Mouse (Mus musculus) thymus, postnatal 36 days (tissue): ENCODE measurements at regions not wholly inside any gene's neighbourhood (a gene's known extent, or its start where the extent isn't known, plus 50 kb on each side); places are given as distances from the start of the nearest gene placed in this dataset.

Source experiments
- DNase-seq, 2 experiments: peaks; one replicate each; pipeline ENCODE4 v3.0.0; 2022; ENCODE audit warnings: mixed read lengths in 2 of 2

GRCm38 (mm10) chr8:9042835-9043792 lies 352.8 kb upstream of the Arglu1 start:
- DNase-seq, result no peak

GRCm38 (mm10) chr8:9029156-9029555 lies 338.8 kb upstream of the Arglu1 start:
- DNase-seq, result no peak

- no peak for DNase-seq
Observed at GRCm38 (mm10) chr8:9027672-9028071, 337.4 kb upstream of the Arglu1 start.

GRCm38 (mm10) chr8:9025872-9026271 lies 335.6 kb upstream of the Arglu1 start:
- DNase-seq, result no peak

GRCm38 (mm10) chr8:9025378-9025777 lies 335.1 kb upstream of the Arglu1 start:
- DNase-seq, result no peak

- no peak for DNase-seq
Observed at GRCm38 (mm10) chr8:9020744-9021143, 330.4 kb upstream of the Arglu1 start.

GRCm38 (mm10) chr8:9020180-9020579 lies 329.9 kb upstream of the Arglu1 start:
- no peak for DNase-seq

- no peak for DNase-seq
Observed at GRCm38 (mm10) chr8:9011785-9012510, 321.6 kb upstream of the Arglu1 start.

GRCm38 (mm10) chr8:9008006-9008780 lies 317.9 kb upstream of the Arglu1 start:
- DNase-seq, result no peak

- no peak for DNase-seq
Observed at GRCm38 (mm10) chr8:8999914-9000313, 309.6 kb upstream of the Arglu1 start.

GRCm38 (mm10) chr8:8997621-8998020 lies 307.3 kb upstream of the Arglu1 start:
- no peak for DNase-seq

GRCm38 (mm10) chr8:8994596-8995189 lies 304.4 kb upstream of the Arglu1 start:
- no peak for DNase-seq

GRCm38 (mm10) chr8:8994008-8994407 lies 303.7 kb upstream of the Arglu1 start:
- no peak for DNase-seq

- DNase-seq, result peak; percentile 43 to 53
Observed at GRCm38 (mm10) chr8:8992461-8993032, 302.2 kb upstream of the Arglu1 start.

- no peak for DNase-seq
Observed at GRCm38 (mm10) chr8:8991026-8991425, 300.7 kb upstream of the Arglu1 start.

GRCm38 (mm10) chr8:8986068-8986467 lies 295.7 kb upstream of the Arglu1 start:
- no peak for DNase-seq

- DNase-seq, result no peak
Observed at GRCm38 (mm10) chr8:8985395-8985794, 295.1 kb upstream of the Arglu1 start.

- DNase-seq, result peak in 1 of 2 experiments; percentile 7
Observed at GRCm38 (mm10) chr8:8984829-8985251, 294.5 kb upstream of the Arglu1 start.

- no peak for DNase-seq
Observed at GRCm38 (mm10) chr8:8984159-8984828, 294.0 kb upstream of the Arglu1 start.

- DNase-seq, result no peak
Observed at GRCm38 (mm10) chr8:8983133-8983661, 292.9 kb upstream of the Arglu1 start.

- DNase-seq, result no peak
Observed at GRCm38 (mm10) chr8:8978969-8979368, 288.6 kb upstream of the Arglu1 start.
